Mouse (Mus musculus): ENCODE measurements at regions not wholly inside any gene's neighbourhood (a gene's known extent, or its start where the extent isn't known, plus 50 kb on each side); places are given as distances from the start of the nearest gene placed in this dataset.
A peak's percentile ranks its signal among the peaks of the same experiment; 100 is the strongest.

DNA sequence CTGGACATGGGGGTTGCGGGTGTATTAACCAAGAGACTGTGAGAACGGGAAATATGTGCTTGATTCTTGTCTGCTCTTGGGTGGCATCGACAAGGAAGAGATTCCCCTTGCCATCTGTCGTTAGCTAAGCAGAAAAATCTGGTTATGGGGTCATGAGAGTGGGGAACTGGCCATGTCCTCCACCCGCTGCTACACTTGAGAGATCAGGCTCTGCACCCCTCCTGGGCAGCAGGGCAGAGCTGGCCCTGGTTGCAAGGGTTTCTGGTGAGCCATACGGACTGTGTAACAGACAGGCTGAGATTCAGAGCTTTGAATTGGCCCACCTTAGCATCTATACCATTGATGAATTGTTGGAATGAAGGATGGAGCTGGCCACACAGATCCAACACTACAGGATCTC, 1048.1 kb upstream of the Tmprss15 start:
- peak; percentile 37 to 63 for DNase-seq

GRCm38 (mm10) chr16:80138230-80138629, 1047.3 kb upstream of the Tmprss15 start:
- DNase-seq, result no peak

Data from cerebellum, postnatal 14 days (tissue).